Mouse (Mus musculus) CH12.LX (cell line): ENCODE measurements around the gene Safb2. TPM values are rescaled to one million over a fixed set of nuclear protein-coding genes. Genes with fewer than 3 reads are reported as not detected.

Experiments used
- DNase-seq: peaks from one replicate; pipeline ENCODE4 v3.0.0-alpha.2; 2013; ENCODE audit errors: extremely low read depth
- H3K27ac ChIP-seq: 2 replicates; pipeline ENCODE4 v1.5.1; 2012; ENCODE audit warnings: low read depth, mild to moderate bottlenecking, control low read depth, moderate library complexity; ENCODE audit not compliant: insufficient read depth
- H3K27me3 ChIP-seq: replicated peaks from 2 replicates; pipeline ENCODE3; 2012; ENCODE audit warnings: inconsistent platforms
- H3K36me3 ChIP-seq, 2 experiments: replicated peaks in 1 of 2; 2 replicates each; pipeline versions ENCODE3 to v1.6.1; 2012; ENCODE audit warnings: inconsistent platforms in 1 of 2, low read length in 1 of 2, mild to moderate bottlenecking in 1 of 2, mixed read lengths in 1 of 2, moderate library complexity in 1 of 2; ENCODE audit not compliant: control insufficient read depth in 1 of 2, insufficient read depth in 1 of 2
- H3K4me1 ChIP-seq, 2 experiments: 2 replicates each; pipeline ENCODE4 v1.6.1; 2012; ENCODE audit warnings: inconsistent platforms in 1 of 2, moderate library complexity in 1 of 2; ENCODE audit not compliant: insufficient read depth in 2 of 2, control insufficient read depth in 1 of 2
- H3K4me2 ChIP-seq: 2 replicates; pipeline ENCODE4 v1.6.1; 2012; ENCODE audit warnings: low read depth, mild to moderate bottlenecking, control low read depth; ENCODE audit not compliant: poor library complexity, insufficient read depth, severe bottlenecking
- H3K4me3 ChIP-seq, 3 experiments: fragments of 150-350 bp in 1 of 3; sonication (generic) in 1 of 3; replicated peaks in 1 of 3; 2 replicates each; pipeline versions ENCODE3 to v1.5.1; 2011 to 2012; ENCODE audit warnings: low read depth in 2 of 3, low read length in 2 of 3, mild to moderate bottlenecking in 2 of 3, moderate library complexity in 2 of 3, control low read depth in 1 of 3, improper control_type of control experiment in 1 of 3, inconsistent platforms in 1 of 3, mixed read lengths in 1 of 3; ENCODE audit not compliant: poor library complexity in 1 of 3
- H3K79me2 ChIP-seq: replicated peaks from 2 replicates; pipeline ENCODE4 v1.6.1; 2012; ENCODE audit warnings: mild to moderate bottlenecking, moderate library complexity; ENCODE audit not compliant: control insufficient read depth, poor library complexity, insufficient read depth, severe bottlenecking; ENCODE audit errors: extremely low read depth
- H3K9ac ChIP-seq: 2 replicates; pipeline ENCODE4 v1.6.1; 2012; ENCODE audit warnings: low read depth, mild to moderate bottlenecking, control low read depth, moderate library complexity; ENCODE audit not compliant: insufficient read depth
- H3K9me3 ChIP-seq: replicated peaks from 2 replicates; pipeline ENCODE3; 2012; ENCODE audit warnings: low read length, inconsistent platforms, mixed read lengths
- CHD1 ChIP-seq: IDR thresholded peaks from 2 replicates; pipeline ENCODE4 v1.6.1; 2012; ENCODE audit warnings: low read depth, low read length, improper control_type of control experiment, inconsistent platforms
- ELF1 ChIP-seq: IDR thresholded peaks from 2 replicates; pipeline ENCODE4 v1.6.1; 2014; ENCODE audit warnings: low read depth, mild to moderate bottlenecking, inconsistent platforms, low read length, improper control_type of control experiment
- EP300 ChIP-seq: IDR thresholded peaks from 2 replicates; pipeline ENCODE4 v1.6.1; 2011; ENCODE audit warnings: low read length, improper control_type of control experiment
- ETS1 ChIP-seq: conservative IDR thresholded peaks from 2 replicates; pipeline ENCODE4 v1.6.1; 2012; ENCODE audit warnings: low read depth, mild to moderate bottlenecking, inconsistent platforms, low read length, improper control_type of control experiment, moderate library complexity
- GABPA ChIP-seq: IDR thresholded peaks from 2 replicates; pipeline ENCODE4 v1.6.1; 2012; ENCODE audit warnings: low read depth, low read length, improper control_type of control experiment, inconsistent platforms; ENCODE audit not compliant: insufficient replicate concordance
- IRF4 ChIP-seq: IDR thresholded peaks from 2 replicates; pipeline ENCODE4 v1.6.1; 2014; ENCODE audit warnings: low read depth, mild to moderate bottlenecking, inconsistent platforms, low read length, improper control_type of control experiment
- KAT2A ChIP-seq: IDR thresholded peaks from 2 replicates; pipeline ENCODE4 v1.6.1; 2012; ENCODE audit warnings: low read length, improper control_type of control experiment, inconsistent platforms; ENCODE audit not compliant: insufficient replicate concordance
- MAX ChIP-seq: IDR thresholded peaks from 2 replicates; pipeline ENCODE4 v1.6.1; 2011; ENCODE audit warnings: low read length, improper control_type of control experiment
- MAZ ChIP-seq: IDR thresholded peaks from 2 replicates; pipeline ENCODE4 v1.6.1; 2012; ENCODE audit warnings: low read depth, mild to moderate bottlenecking, inconsistent platforms, low read length, improper control_type of control experiment, moderate library complexity
- MEF2A ChIP-seq: IDR thresholded peaks from 2 replicates; pipeline ENCODE4 v1.6.1; 2014; ENCODE audit warnings: low read depth, mild to moderate bottlenecking, inconsistent platforms, low read length, improper control_type of control experiment, borderline replicate concordance
- MYC ChIP-seq: IDR thresholded peaks from 2 replicates; pipeline ENCODE4 v1.6.1; 2011; ENCODE audit warnings: low read depth, mild to moderate bottlenecking, improper control_type of control experiment, low read length
- NRF1 ChIP-seq: IDR thresholded peaks from 2 replicates; pipeline ENCODE4 v1.6.1; 2014; ENCODE audit warnings: low read depth, mild to moderate bottlenecking, inconsistent platforms, low read length, improper control_type of control experiment, moderate library complexity
- PAX5 ChIP-seq: IDR thresholded peaks from 2 replicates; pipeline ENCODE4 v1.6.1; 2012; ENCODE audit warnings: low read length, inconsistent platforms, mixed read lengths
- POLR2A ChIP-seq: IDR thresholded peaks from 2 replicates; pipeline ENCODE4 v1.6.1; 2011; ENCODE audit warnings: low read depth, mild to moderate bottlenecking, improper control_type of control experiment, low read length
- RAD21 ChIP-seq: IDR thresholded peaks from 2 replicates; pipeline ENCODE4 v1.6.1; 2011; ENCODE audit warnings: low read depth, mild to moderate bottlenecking, low read length, improper control_type of control experiment, moderate library complexity
- SIN3A ChIP-seq: IDR thresholded peaks from 2 replicates; pipeline ENCODE4 v1.6.1; 2012; ENCODE audit warnings: low read length, improper control_type of control experiment, inconsistent platforms
- SMC3 ChIP-seq: IDR thresholded peaks from 2 replicates; pipeline ENCODE4 v1.6.1; 2011; ENCODE audit warnings: low read depth, low read length, improper control_type of control experiment
- TBP ChIP-seq: conservative IDR thresholded peaks from 2 replicates; pipeline ENCODE4 v1.6.1; 2011; ENCODE audit warnings: low read depth, low read length, improper control_type of control experiment
- TCF12 ChIP-seq: IDR thresholded peaks from 2 replicates; pipeline ENCODE4 v1.6.1; 2014; ENCODE audit warnings: low read depth, mild to moderate bottlenecking, inconsistent platforms, low read length, improper control_type of control experiment
- ZMIZ1 ChIP-seq: IDR thresholded peaks from 2 replicates; pipeline ENCODE4 v1.6.1; 2012; ENCODE audit warnings: low read depth, mild to moderate bottlenecking, inconsistent platforms, low read length, improper control_type of control experiment
- ZNF384 ChIP-seq: IDR thresholded peaks from 2 replicates; pipeline ENCODE4 v1.6.1; 2012; ENCODE audit warnings: low read depth, low read length, improper control_type of control experiment, inconsistent platforms
- dilution Hi-C: fragments of 300-500 bp; cut with MboI; formaldehyde crosslinking; loops from 2 replicates; pipeline ENCODE4 v1.14.3; 2020; ENCODE audit warnings: low sequenced_read_pairs; ENCODE audit not compliant: extremely low pct_unique_long_range_greater_than_20kb, extremely low pct_ligation_motif_present
- in situ Hi-C: fragments of 300-500 bp; cut with MboI; formaldehyde crosslinking; loops from 3 replicates; pipeline ENCODE4 v1.14.3; 2019; ENCODE audit warnings: low sequenced_read_pairs, low pct_ligation_motif_present, low pct_unique_long_range_greater_than_20kb, mixed read lengths
- polyA plus RNA-seq: library from polyadenylated mRNA; unstranded; fragments of >175 nt; gene quantifications from 2 replicates; pipeline ENCODE4 v1.2.1, GENCODE M21; 2012; ENCODE audit warnings: low read depth; ENCODE audit not compliant: insufficient read length
- total RNA-seq, 2 experiments: library from RNA; depleted of rRNA; stranded (reverse); fragments of 300-350 nt in 1 of 2; fragments of >200 nt in 1 of 2; gene quantifications; 2 replicates each; pipeline ENCODE4 v1.2.3; 2012 to 2014

The Safb2 gene
- total and polyA plus RNA-seq, 3 experiments = 13.8 to 170 (median 74.0) TPM

DNA sequence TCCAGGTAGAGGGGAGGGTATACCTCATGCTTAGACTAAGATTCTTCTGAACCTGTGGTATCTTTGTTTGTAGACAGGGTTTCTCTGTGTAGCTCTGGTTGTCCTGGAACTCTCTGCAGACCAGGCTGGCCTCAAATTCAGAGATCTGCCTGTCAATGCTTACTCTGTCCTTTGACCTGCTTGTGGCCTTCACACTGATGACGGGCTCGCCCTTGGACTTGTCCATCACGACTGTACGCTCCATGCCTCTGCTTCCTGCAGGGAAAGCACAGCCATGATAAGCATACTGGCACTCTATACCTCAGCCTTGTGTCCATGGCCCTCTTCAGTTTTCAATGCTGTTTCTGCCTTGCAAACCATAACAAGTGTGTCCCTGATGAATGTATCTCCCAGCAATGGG is 17.0 kb downstream of the Safb2 start:
- Histone ChIP-seq H3K9ac (no peak overlapping the region), H3K79me2 (no peaks in the 10 kb centered on the region), H3K4me3 (no peak overlapping the region)
- TF ChIP-seq RAD21 (no peak), IRF4 (no peak), TCF12 (no peak), SMC3 (no peak), MYC (no peak), MAX (no peak)
- TF ChIP-seq, all 38 proteins: peak for 0
- DNase-seq = no peak
- in situ Hi-C loops = loop anchor here (5.0 kb wide), 1 partner anchor 95 kb away; no protein-coding TSS in a partner anchor
- no peak overlapping the region for H3K27ac ChIP-seq
- peaks cover 92 to 99% of the 10 kb centered on the region in 2 experiments for H3K36me3 ChIP-seq
- dilution Hi-C loops = no loop called here
- H3K4me1 ChIP-seq = no peaks in the 10 kb centered on the region
- H3K9me3 ChIP-seq = no peaks in the 10 kb centered on the region
- H3K27me3 ChIP-seq = no peaks in the 10 kb centered on the region
- no peak overlapping the region for H3K4me2 ChIP-seq

DNA sequence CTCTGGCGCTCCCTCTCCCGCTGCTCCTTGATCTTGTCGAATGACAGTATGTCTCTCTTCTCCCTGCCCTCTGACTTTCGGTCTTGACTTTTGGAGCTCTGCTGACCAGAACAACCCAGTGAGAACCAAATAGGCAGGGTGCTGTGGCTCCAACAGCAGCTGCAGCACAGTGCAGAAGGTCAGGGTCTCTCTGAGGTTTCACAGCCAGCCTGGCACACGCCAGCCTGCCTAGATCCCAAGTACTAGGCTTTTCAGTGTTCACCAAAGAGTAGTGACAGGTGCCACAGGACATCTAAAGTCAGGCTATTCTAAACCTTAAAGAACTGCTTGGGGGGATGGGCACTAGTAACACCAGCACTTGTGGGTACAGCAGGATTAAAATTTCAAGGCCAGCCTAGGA is 17.5 kb downstream of the Safb2 start:
- in situ Hi-C loops = loop anchor here (5.0 kb wide), 1 partner anchor 95 kb away; no protein-coding TSS in a partner anchor
- no peaks in the 10 kb centered on the region for H3K27me3 ChIP-seq
- no peaks in the 10 kb centered on the region for H3K79me2 ChIP-seq
- no peaks in the 10 kb centered on the region for H3K9me3 ChIP-seq
- DNase-seq = no peak
- peaks cover 95 to 99% of the 10 kb centered on the region in 2 experiments for H3K36me3 ChIP-seq
- H3K4me2 ChIP-seq = no peak overlapping the region
- H3K27ac ChIP-seq = no peak overlapping the region
- H3K4me3 ChIP-seq = no peak overlapping the region
- no peaks in the 10 kb centered on the region for H3K4me1 ChIP-seq
- dilution Hi-C loops = no loop called here
- H3K9ac ChIP-seq = no peak overlapping the region
- TF ChIP-seq ZNF384 = no peak
- TF ChIP-seq IRF4 = no peak
- no peak for TF ChIP-seq SMC3
- TF ChIP-seq POLR2A = no peak
- no peak for TF ChIP-seq PAX5
- TF ChIP-seq ZMIZ1 = no peak
- no peak for TF ChIP-seq EP300
- no peak for TF ChIP-seq MAX
- TF ChIP-seq TBP = no peak
- no peak for TF ChIP-seq GABPA
- TF ChIP-seq KAT2A = no peak
- no peak for TF ChIP-seq CHD1
- no peak for TF ChIP-seq SIN3A
- no peak for TF ChIP-seq MYC
- no peak for TF ChIP-seq MEF2A
- TF ChIP-seq MAZ = no peak
- TF ChIP-seq RAD21 = no peak
- no peak for TF ChIP-seq NRF1
- TF ChIP-seq ELF1 = no peak
- TF ChIP-seq ETS1 = no peak
